In genomic region chr14:21052781-21053130, GRCm38 (mm10) we compare ENCODE assay signal across 8 mouse cellular contexts. TPM values are rescaled to one million over a fixed set of nuclear protein-coding genes. Genes with fewer than 3 reads are reported as not detected.
DNase-seq lines count a peak whose midpoint lies in the region; ATAC-seq and TF ChIP-seq lines count a peak whose summit lies in the region.

No protein-coding gene starts in this region.

- H3K27me3 ChIP-seq in thymus, adult 2 months (ENCODE audit: control insufficient read depth, insufficient read depth, low read length), result no peaks in the 10 kb centered on the region
- no peaks in the 10 kb centered on the region for H3K27me3 ChIP-seq in liver, adult 2 months (ENCODE audit: control insufficient read depth, insufficient read depth, low read length)
- H3K27me3 ChIP-seq in midbrain, postnatal 0 days (ENCODE audit: insufficient read depth, low read length), result no peaks in the 10 kb centered on the region

- DNase-seq in thymus, adult 2 months, result no peak
- DNase-seq in thymus, postnatal 36 days, result no peak
- peak; percentile 79 for DNase-seq in gastrocnemius, postnatal 25 days
- DNase-seq in liver, adult 2 months (ENCODE audit: extremely low read depth, low read depth, low spot score), result no peak
- DNase-seq in midbrain, postnatal 0 days (ENCODE audit: low spot score), result peak; percentile 79
- peak; percentile 83 for DNase-seq in yolk sac, embryonic 10.5 days (ENCODE audit: low spot score)

- peaks cover 4% of the 10 kb centered on the region; the same call in 1 of the 2 replicates for H3K4me1 ChIP-seq in thymus, adult 2 months (replicated peaks; ENCODE audit: control insufficient read depth, insufficient read depth, low read length)
- peaks cover 14% of the 10 kb centered on the region; the same call in 1 of the 2 replicates for H3K4me1 ChIP-seq in liver, adult 2 months (ENCODE audit: control insufficient read depth, insufficient read depth, low read length)
- H3K4me1 ChIP-seq in midbrain, postnatal 0 days (ENCODE audit: insufficient read depth, low read length), result no peaks in the 10 kb centered on the region; the same call in 1 of the 2 replicates

- H3K9me3 ChIP-seq in midbrain, postnatal 0 days (ENCODE audit: low read length), result no peaks in the 10 kb centered on the region

- H3K4me3 ChIP-seq in thymus, adult 2 months (ENCODE audit: control insufficient read depth, insufficient read depth, low read length), result peak overlapping the region; percentile 53
- H3K4me3 ChIP-seq in liver, adult 2 months (ENCODE audit: insufficient read depth, low read depth, low read length), result peak overlapping the region; percentile 85
- H3K4me3 ChIP-seq in midbrain, postnatal 0 days (ENCODE audit: low read depth, low read length), result peak overlapping the region; percentile 94

- no peaks in the 10 kb centered on the region for H3K36me3 ChIP-seq in thymus, adult 2 months (ENCODE audit: control insufficient read depth, insufficient read depth, low read length)
- H3K36me3 ChIP-seq in liver, adult 2 months (ENCODE audit: control insufficient read depth, insufficient read depth, low read length), result no peaks in the 10 kb centered on the region
- no peaks in the 10 kb centered on the region for H3K36me3 ChIP-seq in midbrain, postnatal 0 days (ENCODE audit: insufficient read depth, low read length)

- peak overlapping the region; percentile 91 for H3K4me2 ChIP-seq in midbrain, postnatal 0 days (ENCODE audit: low read depth, low read length, poor library complexity, severe bottlenecking)

- H3K27ac ChIP-seq in thymus, adult 2 months (ENCODE audit: control insufficient read depth, insufficient read depth, low read length), result no peak overlapping the region
- peak overlapping the region; percentile 92 for H3K27ac ChIP-seq in liver, adult 2 months (replicated peaks; ENCODE audit: insufficient read depth, low read depth, low read length)
- peak overlapping the region; percentile 88 for H3K27ac ChIP-seq in midbrain, postnatal 0 days (ENCODE audit: low read depth, low read length)

- under 1% methylated on average over 25 of the region's 25 CpGs for WGBS in thymus, adult 2 months
- WGBS in liver, adult 2 months, result under 1% methylated on average over 25 of the region's 25 CpGs
- under 1% methylated on average over 25 of the region's 25 CpGs for WGBS in midbrain, postnatal 0 days

- peaks cover 24% of the 10 kb centered on the region; the same call in 1 of the 2 replicates for H3K79me2 ChIP-seq in liver, adult 2 months (ENCODE audit: control insufficient read depth, insufficient read depth, low read length)

- TF ChIP-seq POLR2A in thymus, adult 2 months (IDR thresholded peaks at IDR 0.05; ENCODE audit: control insufficient read depth, extremely low read depth, insufficient read depth, low read length, poor library complexity), result no peak
- no peak for TF ChIP-seq POLR2A in liver, adult 2 months (IDR thresholded peaks at IDR 0.05; ENCODE audit: extremely low read depth, insufficient read depth, low read length)

- no peak for TF ChIP-seq CTCF in thymus, adult 2 months (IDR thresholded peaks at IDR 0.05; ENCODE audit: borderline replicate concordance, control insufficient read depth, extremely low read depth, insufficient read depth, low read length, poor library complexity)
- TF ChIP-seq CTCF in liver, adult 2 months (IDR thresholded peaks at IDR 0.05; ENCODE audit: low read depth, low read length), result no peak
- peak; percentile 58 for TF ChIP-seq CTCF in midbrain, postnatal 0 days (IDR thresholded peaks at IDR 0.05)

- H3K9ac ChIP-seq in liver, adult 2 months (ENCODE audit: low read depth, low read length), result peak overlapping the region; percentile 90
- H3K9ac ChIP-seq in midbrain, postnatal 0 days (replicated peaks; ENCODE audit: low read length, poor library complexity, severe bottlenecking), result peak overlapping the region; percentile 90

- ATAC-seq in common myeloid progenitor, adult 5-6 weeks (replicated peaks; ENCODE audit: low read depth, poor library complexity, severe bottlenecking), result peak; percentile 30
- peak; percentile 6 for ATAC-seq in inflammation-experienced regulatory T-cells, adult 6 months
- peak; percentile 86 for ATAC-seq in midbrain, postnatal 0 days (ENCODE audit: low FRiP score)

RNA-seq across cellular contexts. Expression of gene Adk, which starts 0.4 kb away (rescaled TPM):
- 12.7 and 18.5 TPM in 2 replicates for polyA plus RNA-seq in thymus, adult 2 months (2012; rRNA removed)
- total RNA-seq in common myeloid progenitor, adult 5-6 weeks (2017), result 90.6 and 197 TPM in 2 replicates
- 100 to 1,000 TPM in 1 of 2 experiments, 10 to 100 TPM in 1; 96.4 to 109 TPM for total RNA-seq in gastrocnemius, postnatal 25 days (2021)
- 100 to 1,000 TPM in 2 of 3 experiments, 10 to 100 TPM in 1; 84.7 to 128 (median 118) TPM for polyA plus RNA-seq in inflammation-experienced regulatory T-cells, adult 6 months (2017; shearing (Covaris generic))
- total RNA-seq in liver, adult 2 months (2014; rRNA removed), result 877 and 924 TPM in 2 replicates
- polyA plus RNA-seq in liver, adult 2 months (2012; rRNA removed), result 231 and 284 TPM in 2 replicates
- total RNA-seq in midbrain, postnatal 0 days (2014; rRNA removed), result 25.3 and 27.3 TPM in 2 replicates
- 48.3 and 50.6 TPM in 2 replicates for polyA plus RNA-seq in midbrain, postnatal 0 days (2015; fragmentation: Nextera tagmentation; extraction: Ambion mirVana)

RNA-seq across cellular contexts. Expression of gene Ap3m1, which starts 0.4 kb away (rescaled TPM):
- polyA plus RNA-seq in thymus, adult 2 months (2012; rRNA removed), result 28.5 and 34.1 TPM in 2 replicates
- total RNA-seq in common myeloid progenitor, adult 5-6 weeks (2017), result 52.1 and 64.5 TPM in 2 replicates
- 10 to 100 TPM; 32.5 to 34.9 TPM for total RNA-seq in gastrocnemius, postnatal 25 days (2021)
- polyA plus RNA-seq in inflammation-experienced regulatory T-cells, adult 6 months (2017; shearing (Covaris generic)), result 100 to 1,000 TPM in 1 of 3 experiments, 10 to 100 TPM in 2; 70.6 to 107 (median 81.6) TPM
- 126 and 143 TPM in 2 replicates for total RNA-seq in liver, adult 2 months (2014; rRNA removed)
- polyA plus RNA-seq in liver, adult 2 months (2012; rRNA removed), result 44.8 and 55.2 TPM in 2 replicates
- 53.9 and 67.6 TPM in 2 replicates for total RNA-seq in midbrain, postnatal 0 days (2014; rRNA removed)
- polyA plus RNA-seq in midbrain, postnatal 0 days (2015; fragmentation: Nextera tagmentation; extraction: Ambion mirVana), result 50.1 and 54.2 TPM in 2 replicates

Comparison
In these comparisons a context has a peak if more than half of its experiments do, and no peak if none do; other contexts are left out.
1. DNase-seq: peak in gastrocnemius, postnatal 25 days (single experiment), midbrain, postnatal 0 days (single experiment) and yolk sac, embryonic 10.5 days (single experiment); none in thymus, adult 2 months (single experiment), thymus, postnatal 36 days (0 of 2) and liver, adult 2 months (single experiment).
2. ATAC-seq: peak in every context shown above with its lines; median percentile 86 in midbrain, postnatal 0 days; 30 in common myeloid progenitor, adult 5-6 weeks; 6 in inflammation-experienced regulatory T-cells, adult 6 months.
3. Peak in every context shown above with its lines, with median percentiles within 50 percentile points of each other: H3K4me3 ChIP-seq.